ENCODE assay signal across 18 mouse cellular contexts in the genomic region with DNA sequence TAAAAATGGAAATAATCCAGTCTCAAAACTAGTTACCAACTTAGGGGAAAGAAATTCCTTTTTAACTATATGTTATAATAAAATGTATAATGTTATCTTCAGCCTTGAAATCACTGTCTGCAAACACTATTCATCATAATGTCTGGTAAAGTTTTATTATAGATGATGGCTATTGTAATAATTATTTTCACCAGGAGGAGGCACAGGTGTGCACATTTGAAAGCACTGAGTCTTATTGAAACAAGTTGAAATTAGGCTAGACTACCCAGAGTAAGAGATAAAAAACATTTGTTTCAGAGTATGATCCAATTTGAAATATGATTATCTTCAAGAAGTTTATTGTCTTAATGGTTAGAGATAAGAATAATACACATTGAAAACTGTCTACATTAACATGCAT.
A peak's percentile ranks its signal among the peaks of the same experiment; 100 is the strongest.
DNase-seq lines count a peak whose midpoint lies in the region; ATAC-seq and TF ChIP-seq lines count a peak whose summit lies in the region.
"Had no signal": no experiment of that assay in that cellular context is flagged by ENCODE, and none has a peak within 500 bp of the region (broad histone marks: within the 10 kb centered on the region; RNA-seq: fewer than 3 reads in every experiment).

No protein-coding gene starts in this region.

- no peak overlapping the region for H3K4me2 ChIP-seq in liver, embryonic 14.5 days (ENCODE audit: low read depth)
- no peak overlapping the region for H3K4me2 ChIP-seq in liver, embryonic 12.5 days
- H3K4me2 ChIP-seq: embryonic facial prominence, embryonic 15.5 days; limb, embryonic 12.5 days; lung, embryonic 15.5 days had no signal

- no peaks in the 10 kb centered on the region for H3K9me3 ChIP-seq in liver, embryonic 14.5 days (ENCODE audit: control insufficient read depth, low read length)
- 0 out of 2 replicates have a peak, but pooled peaks cover 5% of the 10 kb centered on the region for H3K9me3 ChIP-seq in liver, embryonic 12.5 days (replicated peaks)
- H3K9me3 ChIP-seq: lung, embryonic 15.5 days had no signal

- H3K9ac ChIP-seq in liver, embryonic 14.5 days (replicated peaks) = no peak overlapping the region
- no peak overlapping the region for H3K9ac ChIP-seq in liver, embryonic 12.5 days
- H3K9ac ChIP-seq: embryonic facial prominence, embryonic 15.5 days; limb, embryonic 12.5 days; lung, embryonic 15.5 days had no signal

- peak overlapping the region; percentile 84; the same call in 1 of the 2 replicates for H3K27ac ChIP-seq in gastrocnemius, adult 2 months
- no peak overlapping the region for H3K27ac ChIP-seq in liver, embryonic 14.5 days
- no peak overlapping the region for H3K27ac ChIP-seq in liver, embryonic 12.5 days
- H3K27ac ChIP-seq: embryonic facial prominence, embryonic 15.5 days; limb, embryonic 12.5 days; lung, embryonic 15.5 days had no signal

- intact Hi-C loops in gastrocnemius, adult 2 months (cut with DNase I) = no loop called here

- TF ChIP-seq CTCF in gastrocnemius, adult 2 months (IDR thresholded peaks at IDR 0.05) = peak; percentile 42
- peak; percentile 15; the same call in 1 of the 2 replicates for TF ChIP-seq CTCF in liver, embryonic 14.5 days (IDR thresholded peaks at IDR 0.05; ENCODE audit: low read depth)

- DNase-seq in gastrocnemius, adult 2 months = no peak
- DNase-seq in gastrocnemius, adult 8-10 months (ENCODE audit: low spot score in 2 of 2) = no peak
- DNase-seq in liver, embryonic 14.5 days (ENCODE audit: low read depth in 3 of 3, low spot score in 3 of 3) = no peak
- peak; percentile 27 to 41 for DNase-seq in B cell, adult 2 months
- peak; percentile 69 for DNase-seq in induced T-regulatory cell, adult 2 months (ENCODE audit: low read depth)
- DNase-seq in right cerebral cortex, postnatal 10 days (ENCODE audit: low spot score in 2 of 2) = no peak
- DNase-seq in left cerebral cortex, adult 11 months (ENCODE audit: low spot score) = no peak
- DNase-seq: adrenal gland, postnatal 36 days; cerebellum, adult 11-12 months; heart, postnatal 36 days; kidney, adult 8-10 months; layer of hippocampus, adult 9-11 months had no signal

- no peaks in the 10 kb centered on the region for H3K4me1 ChIP-seq in liver, embryonic 14.5 days (replicated peaks; ENCODE audit: control insufficient read depth in 2 of 2, insufficient read depth in 2 of 2, low read length in 1 of 2)
- H3K4me1 ChIP-seq in liver, embryonic 12.5 days = no peaks in the 10 kb centered on the region
- H3K4me1 ChIP-seq: embryonic facial prominence, embryonic 15.5 days had no signal

- H3K36me3 ChIP-seq in liver, embryonic 14.5 days (replicated peaks; ENCODE audit: control insufficient read depth, insufficient read depth, low read depth) = no peaks in the 10 kb centered on the region
- H3K36me3 ChIP-seq in liver, embryonic 12.5 days = 0 out of 2 replicates have a peak, but pooled peaks cover 5% of the 10 kb centered on the region
- H3K36me3 ChIP-seq: embryonic facial prominence, embryonic 15.5 days; limb, embryonic 12.5 days; lung, embryonic 15.5 days had no signal

- no peak overlapping the region for H3K4me3 ChIP-seq in gastrocnemius, adult 2 months
- H3K4me3 ChIP-seq in liver, embryonic 14.5 days (ENCODE audit: insufficient read depth in 1 of 2, low read depth in 2 of 2, low read length in 2 of 2) = no peak overlapping the region
- H3K4me3 ChIP-seq in liver, embryonic 12.5 days = no peak overlapping the region
- H3K4me3 ChIP-seq: embryonic facial prominence, embryonic 15.5 days; limb, embryonic 12.5 days; lung, embryonic 15.5 days had no signal

- no peak for TF ChIP-seq EP300 in liver, embryonic 14.5 days (IDR thresholded peaks at IDR 0.05; ENCODE audit: low read depth)

- no peaks in the 10 kb centered on the region for H3K27me3 ChIP-seq in liver, embryonic 14.5 days (ENCODE audit: control insufficient read depth, insufficient read depth, low read length)
- no peaks in the 10 kb centered on the region for H3K27me3 ChIP-seq in liver, embryonic 12.5 days (replicated peaks)
- H3K27me3 ChIP-seq: embryonic facial prominence, embryonic 15.5 days; limb, embryonic 12.5 days; lung, embryonic 15.5 days had no signal

- ATAC-seq in liver, embryonic 14.5 days (ENCODE audit: insufficient read depth) = no peak
- no peak for ATAC-seq in liver, embryonic 12.5 days
- ATAC-seq: forebrain, embryonic 16.5 days; midbrain, embryonic 16.5 days had no signal

Comparison
In these comparisons a context has a peak if more than half of its experiments do, and no peak if none do; other contexts are left out.
1. DNase-seq: peak in B cell, adult 2 months (2 of 2) and induced T-regulatory cell, adult 2 months (single experiment); none in gastrocnemius, adult 2 months (single experiment), gastrocnemius, adult 8-10 months (0 of 2), liver, embryonic 14.5 days (0 of 3), right cerebral cortex, postnatal 10 days (0 of 2) and left cerebral cortex, adult 11 months (single experiment).